Mouse (Mus musculus) layer of hippocampus, postnatal 36 days (tissue): ENCODE measurements around the gene Ppat. TPM values are rescaled to one million over a fixed set of nuclear protein-coding genes. Genes with fewer than 3 reads are reported as not detected.
"Not testable (repeated sequence)": the region's sequence is repeated elsewhere in the genome, so short reads cannot be mapped to it uniquely, and the experiment has no call there.

Source experiments
- DNase-seq, 2 experiments: peaks; one replicate each; pipeline ENCODE4 v3.0.0; 2022
- total RNA-seq, 2 experiments: library from RNA; stranded (reverse); gene quantifications; 2 replicates each; pipeline ENCODE4 v1.2.3; 2021

Gene Ppat
- total RNA-seq, result 10 to 100 TPM; 16.3 to 16.5 TPM

GRCm38 (mm10) chr5:76951106-76952027 lies at the start of gene Ppat, which contains the start of gene Paics:
TSS of gene Ppat (minus strand) at chr5:76951578.
TSS of gene Paics (plus strand) at chr5:76951307.
- DNase-seq, result peak; percentile 97

DNA sequence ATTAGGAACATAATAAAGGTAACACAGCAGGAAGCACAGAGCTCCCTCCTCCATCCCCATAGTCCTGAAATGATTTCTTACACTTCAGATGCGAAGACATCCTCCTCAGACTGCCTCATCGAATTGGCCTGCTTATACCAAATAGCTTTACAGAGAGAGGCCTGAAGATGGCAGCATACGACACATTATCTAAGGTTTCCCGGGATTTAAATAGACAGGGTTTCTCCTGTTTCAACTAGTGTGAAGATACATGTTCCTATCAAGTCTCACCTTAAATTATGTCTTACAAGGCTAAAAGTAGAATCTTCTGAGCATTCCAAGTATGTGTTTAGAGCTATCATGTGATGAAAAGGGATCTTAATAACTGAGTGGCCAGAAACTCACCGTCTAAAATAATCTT lies 47.0 kb upstream of the Ppat start:
- DNase-seq, result no peak

- DNase-seq, result no peak
These were observed 41.9 kb upstream of the Ppat start for GRCm38 (mm10) chr5:76993174-76993814.

DNA sequence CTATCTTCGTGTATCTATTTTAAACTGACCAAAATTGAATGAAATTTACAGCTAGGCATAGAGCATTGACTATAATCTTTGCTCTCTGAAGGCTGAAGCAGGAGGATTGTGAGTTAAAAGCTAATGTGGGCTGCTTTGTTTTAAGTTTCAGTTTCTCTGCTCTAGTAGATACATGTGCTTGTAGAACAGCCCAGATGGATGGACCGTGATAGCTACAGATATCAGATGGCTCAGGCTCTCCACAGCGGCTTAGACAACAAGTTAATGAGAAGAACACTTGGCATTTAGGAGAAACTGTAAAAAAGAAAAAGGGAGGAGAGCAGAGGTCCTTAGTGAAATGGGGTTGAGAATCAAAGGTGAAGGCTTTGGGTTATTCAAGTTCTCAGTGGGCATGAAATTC lies 39.4 kb upstream of the Ppat start:
- DNase-seq, result no peak

- DNase-seq, result no peak
These were observed 32.6 kb upstream of the Ppat start for GRCm38 (mm10) chr5:76984015-76984414.

DNA sequence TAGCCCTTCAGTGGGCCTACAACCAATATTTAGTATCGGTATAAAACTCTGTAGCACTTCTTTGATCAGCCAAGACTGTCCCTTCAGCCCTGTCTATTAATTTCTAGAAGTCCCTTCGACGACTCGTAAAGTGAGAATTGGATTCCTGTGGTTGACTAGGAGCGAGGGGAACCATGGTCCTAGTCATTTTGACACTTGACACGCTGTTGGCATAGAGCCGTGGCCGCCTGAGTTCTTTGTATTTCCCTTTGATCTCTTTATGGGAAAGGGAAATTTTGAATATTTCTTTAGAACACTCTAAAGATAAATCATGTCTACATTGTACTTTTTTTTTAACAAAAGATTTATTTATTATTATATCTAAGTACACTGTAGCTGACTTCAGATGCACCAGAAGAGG lies 24.4 kb upstream of the Ppat start:
- DNase-seq, result no peak

DNA sequence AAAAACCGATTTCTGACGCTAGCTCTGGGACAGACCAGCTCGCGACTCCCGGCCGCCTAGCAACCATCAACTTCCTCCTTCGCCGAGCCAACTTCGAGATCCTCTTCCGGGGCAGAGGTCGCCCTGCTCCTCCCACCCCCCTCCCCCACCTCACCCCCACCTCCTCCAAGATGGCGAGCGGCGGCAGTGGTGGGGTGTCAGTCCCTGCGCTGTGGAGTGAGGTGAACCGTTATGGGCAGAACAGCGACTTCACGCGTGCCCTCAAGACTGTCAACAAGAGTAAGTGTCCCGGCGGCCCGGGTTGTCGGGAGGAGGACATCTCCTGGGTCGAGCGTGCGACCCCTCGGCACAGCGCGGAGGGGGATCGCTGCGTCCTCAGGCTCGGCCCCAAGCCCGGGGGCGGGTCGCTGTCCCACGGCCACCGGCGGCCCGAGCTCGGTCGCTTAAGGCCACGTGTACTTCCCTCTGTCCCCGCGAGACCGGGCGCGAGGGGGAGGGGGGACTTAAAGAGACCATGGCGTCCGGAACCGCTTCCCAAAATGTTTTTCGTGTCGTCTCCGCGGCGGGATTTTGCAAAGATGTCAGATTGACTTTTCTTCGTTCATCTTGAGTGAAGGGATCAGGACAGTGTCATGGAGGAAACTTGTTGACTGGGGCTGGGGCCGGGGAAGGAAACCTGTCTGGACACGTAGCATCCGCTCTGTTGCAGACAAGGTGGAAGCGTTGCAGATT lies 23.3 kb upstream of the Ppat start, which contains the start of gene Srp72:
TSS of gene Srp72 (plus strand) at position 130 of the 732 bp plus-strand sequence.
- DNase-seq, result peak; percentile 71 to 78

DNA sequence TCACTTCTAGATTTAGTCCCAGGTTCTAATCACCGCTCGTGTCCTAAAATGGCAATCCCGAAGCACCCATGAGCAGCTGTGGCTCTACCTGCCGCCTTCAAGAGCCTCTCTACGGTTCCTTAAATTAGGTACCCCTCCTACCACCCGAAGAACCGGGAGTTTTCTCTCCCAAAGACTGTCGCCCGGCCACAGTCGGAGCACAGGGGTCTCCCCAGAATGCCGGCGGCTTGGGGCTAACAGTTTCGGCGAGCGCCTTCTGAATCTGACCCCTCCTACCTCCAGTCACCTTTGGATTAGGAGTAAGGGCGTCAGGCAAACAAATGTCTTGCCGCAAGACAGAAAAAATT lies 22.8 kb upstream of the Ppat start:
- DNase-seq, result no peak

GRCm38 (mm10) chr5:76973488-76973887 lies 22.1 kb upstream of the Ppat start:
- DNase-seq, result no peak

DNA sequence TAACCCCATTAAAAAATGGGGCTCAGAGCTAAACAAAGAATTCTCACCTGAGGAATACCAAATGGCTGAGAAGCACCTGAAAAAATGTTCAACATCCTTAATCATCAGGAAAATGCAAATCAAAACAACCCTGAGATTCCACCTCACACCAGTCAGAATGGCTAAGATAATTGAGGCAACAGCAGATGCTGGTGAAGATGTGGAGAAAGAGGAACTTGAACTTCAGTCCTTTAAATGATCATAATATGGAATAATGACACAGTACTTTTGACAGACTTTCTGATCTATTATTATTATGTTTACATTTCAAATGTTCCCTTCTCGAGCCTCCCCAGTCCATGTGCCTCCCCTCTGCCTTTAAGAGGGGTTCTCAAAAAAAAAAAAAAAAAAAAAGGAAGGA lies 19.7 kb upstream of the Ppat start:
- not testable (repeated sequence) for DNase-seq

- no peak for DNase-seq
These were observed 17.9 kb upstream of the Ppat start for GRCm38 (mm10) chr5:76969250-76969649.

GRCm38 (mm10) chr5:76964651-76965050 lies 13.3 kb upstream of the Ppat start:
- no peak for DNase-seq

GRCm38 (mm10) chr5:76962545-76962944 lies 11.2 kb upstream of the Ppat start:
- DNase-seq, result no peak

DNA sequence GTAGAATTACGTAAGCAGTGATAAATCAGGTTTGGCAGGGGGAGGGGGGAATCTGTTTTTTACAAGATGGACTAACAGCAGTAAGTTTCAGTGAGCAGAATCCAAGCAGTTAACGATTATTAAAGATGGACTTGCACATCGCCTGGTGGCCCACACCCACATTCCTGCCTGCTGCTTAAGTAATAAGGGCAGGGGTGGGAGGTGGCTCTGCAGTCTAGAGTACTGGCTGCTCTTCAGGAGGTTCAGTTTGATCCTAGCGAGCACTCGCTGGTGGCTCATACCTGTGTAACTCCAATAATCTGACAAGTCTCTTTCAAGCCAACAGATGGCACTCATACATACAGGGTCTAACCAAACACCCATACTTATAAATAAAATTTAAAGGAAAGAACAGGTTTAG lies 8.2 kb upstream of the Ppat start:
- DNase-seq, result no peak

GRCm38 (mm10) chr5:76957954-76958353 lies 6.6 kb upstream of the Ppat start:
- DNase-seq, result no peak

DNA sequence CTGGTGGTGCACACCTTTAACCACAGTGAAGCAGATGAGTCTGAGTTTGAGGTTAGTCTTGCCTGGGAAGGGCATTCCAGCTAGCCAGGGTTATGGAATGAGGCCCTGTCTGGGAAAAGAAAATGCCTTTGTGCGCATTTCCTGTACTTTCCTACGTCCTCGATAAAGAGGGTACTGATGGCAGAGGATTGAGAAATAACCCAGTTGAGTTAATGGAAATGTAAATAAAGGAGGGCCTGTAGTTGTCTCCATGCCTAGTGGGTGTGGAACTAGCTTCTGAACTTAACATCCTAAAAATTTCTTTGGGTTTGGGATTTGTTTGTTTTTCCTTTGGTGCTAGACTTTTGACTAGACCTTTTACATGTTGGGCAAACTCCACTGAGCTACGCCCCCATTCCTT lies 4.1 kb upstream of the Ppat start:
- DNase-seq, result no peak

DNA sequence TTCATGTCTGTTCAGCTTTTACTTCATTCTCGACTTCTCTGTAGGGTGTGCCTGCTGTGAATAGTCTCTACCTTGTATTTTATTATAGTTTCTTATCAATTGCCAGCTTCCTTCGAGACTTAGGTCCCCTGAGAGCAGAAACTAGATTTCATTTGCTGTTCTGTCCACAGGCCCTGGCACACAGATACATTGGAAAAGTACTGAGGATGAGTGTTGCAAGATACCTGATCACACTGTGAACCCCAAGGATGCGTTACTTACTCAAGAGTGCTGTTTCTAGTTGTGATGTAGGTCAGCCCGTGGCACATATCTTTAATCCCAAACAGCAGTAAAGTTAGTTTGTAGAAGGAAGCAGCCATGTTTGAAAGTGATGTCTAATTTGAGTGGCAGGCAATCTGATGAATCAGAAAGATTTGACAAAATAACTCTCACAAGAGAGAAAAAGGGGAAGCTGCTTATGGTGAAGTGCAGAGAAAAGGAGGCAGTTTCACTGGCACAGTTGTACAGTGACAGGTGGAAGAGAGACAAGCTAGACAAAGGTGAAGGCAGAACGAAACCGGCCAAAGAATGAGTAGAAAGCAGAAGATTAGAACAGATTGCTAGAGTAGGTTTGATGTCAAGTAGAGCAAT lies 3.0 kb upstream of the Ppat start:
- no peak for DNase-seq

- no peak for DNase-seq
These were observed 2.4 kb upstream of the Ppat start for GRCm38 (mm10) chr5:76953794-76954193.

DNA sequence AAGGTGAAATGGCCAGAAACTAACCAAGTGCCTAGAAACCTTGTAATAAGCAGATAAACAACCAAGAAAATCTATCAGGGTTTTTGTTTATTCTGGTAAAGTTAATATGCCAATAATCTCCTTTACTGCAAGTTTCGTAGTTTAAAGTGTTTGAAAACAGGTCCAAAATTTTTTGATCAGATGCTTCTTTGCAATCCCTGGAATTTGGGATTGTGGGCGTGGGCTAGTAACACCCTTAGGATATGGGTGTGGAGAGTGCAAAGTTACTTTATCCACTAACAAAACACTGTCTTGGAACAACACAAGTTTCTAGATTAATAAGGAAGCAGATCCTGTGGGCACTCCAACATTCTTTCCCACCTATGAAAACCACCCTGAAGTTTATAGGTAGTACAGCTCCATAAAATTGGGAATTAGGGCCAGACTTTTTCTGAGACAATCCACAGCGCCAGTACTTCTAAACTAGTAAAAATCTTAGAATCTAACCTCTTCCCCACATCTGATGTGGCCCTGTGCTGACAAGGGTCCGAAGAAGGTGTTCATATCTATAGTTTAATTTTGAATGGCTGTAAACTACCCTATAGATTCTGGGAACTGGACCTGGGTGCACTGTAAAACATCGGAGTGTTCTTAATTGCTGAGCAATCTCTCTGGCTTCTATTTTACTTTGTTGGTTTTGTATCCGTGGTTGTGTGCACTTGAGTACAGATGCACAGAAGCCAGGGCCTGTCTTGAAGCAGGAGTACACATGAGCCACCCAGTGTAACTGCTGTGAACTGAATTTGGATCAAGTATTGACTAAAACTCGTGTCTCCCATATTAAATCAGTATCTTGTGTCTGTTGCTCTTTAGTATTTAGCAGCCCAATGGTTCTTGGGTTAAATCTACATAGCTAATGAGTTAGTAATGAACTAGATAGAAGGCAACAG lies 998 bp upstream of the Ppat start:
- no peak for DNase-seq

DNA sequence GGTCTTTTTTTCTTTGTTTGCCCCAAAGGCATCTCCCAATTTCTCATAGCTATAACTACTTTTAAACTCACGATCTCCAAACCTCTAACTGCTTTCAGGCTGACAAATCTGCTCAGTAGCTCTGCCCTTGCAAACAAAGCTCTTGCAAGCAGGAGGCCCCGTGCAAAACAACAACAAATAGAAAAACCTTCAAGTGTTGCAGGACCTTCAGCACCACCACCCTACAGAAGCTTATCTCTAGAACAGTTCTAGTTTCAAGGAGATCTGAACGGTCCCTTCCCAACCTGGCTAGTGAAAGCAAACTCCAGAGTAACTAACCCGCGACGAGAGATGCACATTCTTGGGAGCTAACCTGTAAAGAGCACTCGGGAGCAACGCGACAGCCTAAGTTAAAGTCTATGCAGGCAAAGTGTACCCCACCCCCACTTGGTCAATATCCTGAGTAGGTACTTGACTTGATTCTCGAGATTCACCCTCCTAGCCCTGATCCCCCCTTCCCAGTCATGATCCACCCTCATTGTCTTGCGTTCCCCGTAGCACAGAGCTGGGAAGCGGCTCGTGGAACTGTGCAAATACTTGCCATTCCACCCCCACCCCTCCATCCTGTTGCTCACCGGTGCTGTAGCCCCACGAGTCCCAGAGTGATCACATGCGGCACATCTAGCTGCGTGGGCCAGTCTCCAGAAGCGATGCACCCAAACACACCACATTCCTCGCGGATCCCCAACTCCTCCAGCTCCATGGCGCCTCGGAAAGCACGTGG lies 854 bp downstream of the Ppat start:
- DNase-seq, result no peak

- DNase-seq, result no peak
These were observed 3.6 kb downstream of the Ppat start for GRCm38 (mm10) chr5:76947758-76948157.
